Mouse (Mus musculus) forebrain, embryonic 14.5 days (tissue): Measurements from ENCODE around the gene 4933402J07Rik. TPM values are rescaled to one million over a fixed set of nuclear protein-coding genes. Genes with fewer than 3 reads are reported as not detected.

ENCODE experiments used
- polyA plus RNA-seq: library from polyadenylated mRNA; unstranded; fragments of >200 nt; fragmentation: Nextera tagmentation; extraction: Ambion mirVana; gene quantifications from 2 replicates; pipeline ENCODE4 v1.2.1, GENCODE M21; 2014

4933402J07Rik gene
- polyA plus RNA-seq, 1 experiment from 2014 or later: not detected

Other genes starting within 250 kb of the 4933402J07Rik start
- gene Cbln1, start 91.2 kb upstream of the 4933402J07Rik start, polyA plus RNA-seq: 9.4 and 11.0 TPM in 2 replicates